Mouse (Mus musculus): ENCODE data around the gene Lhpp.

Lhpp gene

DNA sequence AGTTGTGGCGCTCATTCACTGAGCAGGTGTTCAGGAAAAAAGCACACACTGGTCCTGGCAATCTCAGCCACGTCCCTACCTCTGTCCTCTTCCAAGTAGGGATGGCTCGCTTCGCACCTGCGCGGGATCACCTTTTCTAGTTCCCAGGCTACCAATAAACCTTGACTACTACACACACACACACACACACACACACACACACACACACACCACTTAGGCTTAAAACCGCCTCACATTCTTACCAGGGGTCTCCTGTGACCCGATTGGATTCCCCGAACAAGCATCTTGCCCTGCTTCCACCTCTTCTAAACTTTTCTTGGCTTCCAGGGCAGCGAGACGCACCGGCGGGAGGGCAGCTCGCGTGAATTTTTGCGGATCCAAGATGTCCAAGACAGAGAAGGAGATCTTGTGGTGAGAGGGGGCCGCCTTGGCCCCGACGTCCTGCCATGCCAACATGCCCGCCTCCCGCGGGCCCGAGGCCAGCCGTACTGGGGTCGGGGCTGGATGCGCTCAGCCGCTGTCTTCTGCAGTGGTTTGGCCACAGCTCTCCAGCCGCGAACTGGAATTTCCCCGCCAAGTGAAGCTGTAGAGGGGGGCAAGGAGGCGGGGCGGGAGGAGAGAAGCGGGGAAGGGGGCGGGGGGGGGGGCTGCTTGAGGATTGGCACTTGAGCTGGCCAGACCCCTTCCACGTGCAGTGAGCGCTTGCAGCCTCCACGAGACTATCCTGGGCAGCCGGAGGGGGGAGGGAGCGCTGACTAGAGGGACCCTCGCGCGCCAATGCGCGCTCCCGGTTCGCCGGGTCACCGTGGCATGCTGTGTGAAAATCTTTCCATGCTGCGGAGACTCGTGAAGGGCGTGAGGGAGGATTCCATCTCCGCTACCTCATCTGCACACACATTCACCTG lies 11.1 kb upstream of the Lhpp start, which contains the start of gene Nkx1-2:
TSS of gene Nkx1-2 (minus strand) at position 567 of the 905 bp plus-strand sequence.
- no peak for DNase-seq (ENCODE audit: low read depth, low spot score)

- no peak for DNase-seq (ENCODE audit: low read depth, low spot score)
Observed at GRCm38 (mm10) chr7:132600026-132600425, 10.4 kb upstream of the Lhpp start.

GRCm38 (mm10) chr7:132600926-132601325 lies 9.5 kb upstream of the Lhpp start:
- no peak for DNase-seq (ENCODE audit: low read depth, low spot score)

- no peak for DNase-seq (ENCODE audit: low read depth, low spot score)
Observed at GRCm38 (mm10) chr7:132604720-132605119, 5.7 kb upstream of the Lhpp start.

GRCm38 (mm10) chr7:132605689-132606088 lies 4.7 kb upstream of the Lhpp start:
- DNase-seq (ENCODE audit: low read depth, low spot score): no peak

GRCm38 (mm10) chr7:132608316-132609020 lies 2.0 kb upstream of the Lhpp start:
- no peak for DNase-seq (ENCODE audit: low read depth, low spot score)

GRCm38 (mm10) chr7:132611530-132611929 lies 1.1 kb downstream of the Lhpp start:
- DNase-seq (ENCODE audit: low read depth, low spot score): no peak

DNA sequence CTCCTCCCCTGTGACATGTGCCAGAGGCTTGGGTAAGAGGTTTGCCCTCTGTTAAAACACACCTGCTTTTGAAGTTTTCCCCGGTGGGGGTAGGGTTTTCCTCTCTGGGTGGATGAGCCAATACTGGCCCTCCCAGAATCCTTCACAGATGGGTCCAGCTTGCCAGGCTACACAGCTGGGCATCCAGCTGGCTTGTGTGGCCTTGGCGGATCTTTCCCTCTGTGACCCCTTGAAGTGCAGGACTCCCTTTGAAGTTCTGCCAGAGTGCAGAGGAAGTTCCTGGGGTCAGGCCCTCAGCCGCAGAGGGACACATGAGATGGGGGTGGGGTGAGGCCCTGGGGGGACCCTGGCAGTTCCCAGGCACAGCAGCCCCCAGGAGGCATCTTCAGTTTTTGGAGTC lies 4.9 kb downstream of the Lhpp start:
- DNase-seq (ENCODE audit: low read depth, low spot score): no peak

- no peak for DNase-seq (ENCODE audit: low read depth, low spot score)
Observed at GRCm38 (mm10) chr7:132616391-132616790, 6.0 kb downstream of the Lhpp start.

GRCm38 (mm10) chr7:132617021-132617564 lies 6.7 kb downstream of the Lhpp start:
- DNase-seq (ENCODE audit: low read depth, low spot score): no peak

DNA sequence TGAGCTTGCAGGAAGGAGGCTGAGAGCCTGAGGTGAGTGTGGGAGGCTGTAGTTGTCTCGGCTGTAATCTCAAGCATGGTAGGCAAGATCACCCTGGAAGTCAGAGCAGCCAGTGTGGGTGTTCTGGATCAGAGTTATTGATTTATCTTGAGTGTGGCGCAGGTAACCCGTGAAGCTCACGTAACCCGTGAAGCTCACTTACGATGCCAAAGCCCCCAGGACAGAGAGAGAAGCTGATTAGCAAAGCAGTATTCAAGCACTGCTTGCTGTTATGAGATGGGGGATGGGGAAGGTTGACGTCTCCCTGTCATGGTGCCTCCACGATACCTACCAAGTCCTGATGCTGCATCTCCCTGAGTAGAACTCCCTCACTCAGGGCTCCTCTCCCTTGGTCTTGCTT lies 9.1 kb downstream of the Lhpp start:
- no peak for DNase-seq (ENCODE audit: low read depth, low spot score)

- DNase-seq (ENCODE audit: low read depth, low spot score): no peak
Observed at GRCm38 (mm10) chr7:132619975-132620918, 9.8 kb downstream of the Lhpp start.

GRCm38 (mm10) chr7:132624161-132624560 lies 13.7 kb downstream of the Lhpp start:
- no peak for DNase-seq (ENCODE audit: low read depth, low spot score)

- no peak for DNase-seq (ENCODE audit: low read depth, low spot score)
Observed at GRCm38 (mm10) chr7:132626174-132626573, 15.7 kb downstream of the Lhpp start.

- DNase-seq (ENCODE audit: low read depth, low spot score): no peak
Observed at GRCm38 (mm10) chr7:132627448-132627847, 17.0 kb downstream of the Lhpp start.

GRCm38 (mm10) chr7:132631313-132631712 lies 20.9 kb downstream of the Lhpp start:
- DNase-seq (ENCODE audit: low read depth, low spot score): no peak

GRCm38 (mm10) chr7:132637292-132637691 lies 26.9 kb downstream of the Lhpp start:
- no peak for DNase-seq (ENCODE audit: low read depth, low spot score)

GRCm38 (mm10) chr7:132638446-132639087 lies 28.1 kb downstream of the Lhpp start:
- DNase-seq (ENCODE audit: low read depth, low spot score): peak; percentile 69

- DNase-seq (ENCODE audit: low read depth, low spot score): no peak
Observed at GRCm38 (mm10) chr7:132640946-132641345, 30.5 kb downstream of the Lhpp start.

DNA sequence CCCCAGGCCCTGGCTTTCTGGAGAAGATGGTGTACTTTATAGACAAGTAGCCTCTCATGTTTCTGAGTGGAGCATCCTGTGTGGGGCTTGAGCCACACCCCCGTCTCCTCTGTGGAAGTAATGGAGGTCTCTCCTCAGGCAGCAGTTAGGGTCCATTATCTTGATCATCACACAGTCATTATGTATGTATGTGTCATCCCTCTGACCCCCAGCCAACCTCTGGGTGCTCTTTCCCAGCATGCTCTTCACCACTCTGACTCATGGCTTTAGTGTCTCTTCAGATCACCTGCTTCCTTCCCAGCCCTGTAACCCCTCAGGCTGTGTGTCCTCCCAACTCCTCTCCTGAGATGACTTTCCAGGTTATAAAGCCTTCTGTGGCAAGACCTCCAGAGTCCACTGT lies 31.2 kb downstream of the Lhpp start:
- DNase-seq (ENCODE audit: low read depth, low spot score): no peak
